Mouse (Mus musculus) MEL (cell line): ENCODE data around the gene Dars.

Experiments
- BHLHE40 ChIP-seq: IDR thresholded peaks from 2 replicates; pipeline ENCODE4 v1.6.1; 2012; ENCODE audit warnings: low read depth, mild to moderate bottlenecking, inconsistent platforms, low read length, improper control_type of control experiment, borderline replicate concordance
- CTCF ChIP-seq, 3 experiments: IDR thresholded peaks in 2 of 3; conservative IDR thresholded peaks in 1 of 3; 2 replicates each; pipeline ENCODE4 v1.5.1; 2011 to 2012; ENCODE audit warnings: low read length in 3 of 3, low read depth in 2 of 3, mild to moderate bottlenecking in 2 of 3, improper control_type of control experiment in 1 of 3, inconsistent platforms in 1 of 3, mixed read lengths in 1 of 3, moderate library complexity in 1 of 3; ENCODE audit not compliant: control insufficient read depth in 1 of 3, insufficient read depth in 1 of 3, poor library complexity in 1 of 3, severe bottlenecking in 1 of 3
- E2F4 ChIP-seq: IDR thresholded peaks from 2 replicates; pipeline ENCODE4 v1.6.1; 2011; ENCODE audit warnings: low read depth, low read length, improper control_type of control experiment, borderline replicate concordance
- ELF1 ChIP-seq: IDR thresholded peaks from 2 replicates; pipeline ENCODE4 v1.6.1; 2014; ENCODE audit warnings: low read depth, mild to moderate bottlenecking, inconsistent platforms, low read length, improper control_type of control experiment, moderate library complexity
- EP300 ChIP-seq, 2 experiments: IDR thresholded peaks; 2 replicates each; pipeline ENCODE4 v1.6.1; 2011; ENCODE audit warnings: improper control_type of control experiment in 2 of 2, low read length in 2 of 2, low read depth in 1 of 2, mild to moderate bottlenecking in 1 of 2
- ETS1 ChIP-seq: IDR thresholded peaks from 2 replicates; pipeline ENCODE4 v1.6.1; 2012; ENCODE audit warnings: low read depth, mild to moderate bottlenecking, inconsistent platforms, low read length, improper control_type of control experiment, moderate library complexity
- JUND ChIP-seq: IDR thresholded peaks from 2 replicates; pipeline ENCODE4 v1.6.1; 2011; ENCODE audit warnings: low read depth, mild to moderate bottlenecking, improper control_type of control experiment, low read length
- MAX ChIP-seq: IDR thresholded peaks from 2 replicates; pipeline ENCODE4 v1.6.1; 2011; ENCODE audit warnings: low read length, improper control_type of control experiment
- NRF1 ChIP-seq: IDR thresholded peaks from 2 replicates; pipeline ENCODE4 v1.6.1; 2014; ENCODE audit warnings: low read depth, mild to moderate bottlenecking, inconsistent platforms, low read length, improper control_type of control experiment, moderate library complexity; ENCODE audit not compliant: poor library complexity, insufficient read depth, severe bottlenecking
- POLR2A ChIP-seq, 2 experiments: IDR thresholded peaks; 2 replicates each; pipeline ENCODE4 v1.6.1; 2011 to 2012; ENCODE audit warnings: low read length in 2 of 2, mild to moderate bottlenecking in 2 of 2, control low read depth in 1 of 2, improper control_type of control experiment in 1 of 2, low read depth in 1 of 2, moderate library complexity in 1 of 2; ENCODE audit not compliant: control insufficient read depth in 1 of 2, insufficient read depth in 1 of 2, poor library complexity in 1 of 2
- TCF12 ChIP-seq: IDR thresholded peaks from 2 replicates; pipeline ENCODE4 v1.6.1; 2014; ENCODE audit warnings: low read depth, mild to moderate bottlenecking, inconsistent platforms, low read length, improper control_type of control experiment, moderate library complexity
- ZC3H11A ChIP-seq: IDR thresholded peaks from 2 replicates; pipeline ENCODE4 v1.6.1; 2012; ENCODE audit warnings: low read depth, mild to moderate bottlenecking, inconsistent platforms, low read length, improper control_type of control experiment
- ZNF384 ChIP-seq: IDR thresholded peaks from 2 replicates; pipeline ENCODE4 v1.6.1; 2012; ENCODE audit warnings: low read depth, mild to moderate bottlenecking, inconsistent platforms, low read length, improper control_type of control experiment

GRCm38 (mm10) chr1:128424928-128425327 is 7.8 kb upstream of the Dars start:
- TF ChIP-seq NRF1 (no peak), CTCF (IDR thresholded peaks at IDR 0.05 in 2 of 3, conservative IDR thresholded peaks at IDR 0.05 in 1 of 3; ENCODE audit: control insufficient read depth in 1 of 3, insufficient read depth in 1 of 3, low read depth in 2 of 3, low read length in 3 of 3, poor library complexity in 1 of 3, severe bottlenecking in 1 of 3) (no peak), JUND (no peak), MAX (no peak), ZC3H11A (no peak), BHLHE40 (no peak), TCF12 (no peak), E2F4 (no peak), POLR2A (IDR thresholded peaks at IDR 0.05; ENCODE audit: control insufficient read depth in 1 of 2, insufficient read depth in 1 of 2, low read depth in 1 of 2, low read length in 2 of 2, poor library complexity in 1 of 2) (no peak), EP300 (IDR thresholded peaks at IDR 0.05; ENCODE audit: low read depth in 1 of 2, low read length in 2 of 2) (no peak), ELF1 (no peak), ETS1 (no peak), ZNF384 (no peak)
